Mouse (Mus musculus): Measurements from ENCODE around the gene Zfp518a. TPM values are rescaled to one million over a fixed set of nuclear protein-coding genes. Genes with fewer than 3 reads are reported as not detected.
A peak's percentile ranks its signal among the peaks of the same experiment; 100 is the strongest.

Zfp518a gene
- 10 to 100 TPM in 1 of 2 experiments, 1 to 10 TPM in 1; 8.2 to 10.9 TPM for total RNA-seq (2021)
- long read RNA-seq, experiment 1, result 0 reads
- long read RNA-seq, experiment 2, partial matches to known transcripts, result 0 of 3 reads
- long read RNA-seq, experiment 2, other reads (novel, unspliced or antisense), result 3 of 3 reads

DNA sequence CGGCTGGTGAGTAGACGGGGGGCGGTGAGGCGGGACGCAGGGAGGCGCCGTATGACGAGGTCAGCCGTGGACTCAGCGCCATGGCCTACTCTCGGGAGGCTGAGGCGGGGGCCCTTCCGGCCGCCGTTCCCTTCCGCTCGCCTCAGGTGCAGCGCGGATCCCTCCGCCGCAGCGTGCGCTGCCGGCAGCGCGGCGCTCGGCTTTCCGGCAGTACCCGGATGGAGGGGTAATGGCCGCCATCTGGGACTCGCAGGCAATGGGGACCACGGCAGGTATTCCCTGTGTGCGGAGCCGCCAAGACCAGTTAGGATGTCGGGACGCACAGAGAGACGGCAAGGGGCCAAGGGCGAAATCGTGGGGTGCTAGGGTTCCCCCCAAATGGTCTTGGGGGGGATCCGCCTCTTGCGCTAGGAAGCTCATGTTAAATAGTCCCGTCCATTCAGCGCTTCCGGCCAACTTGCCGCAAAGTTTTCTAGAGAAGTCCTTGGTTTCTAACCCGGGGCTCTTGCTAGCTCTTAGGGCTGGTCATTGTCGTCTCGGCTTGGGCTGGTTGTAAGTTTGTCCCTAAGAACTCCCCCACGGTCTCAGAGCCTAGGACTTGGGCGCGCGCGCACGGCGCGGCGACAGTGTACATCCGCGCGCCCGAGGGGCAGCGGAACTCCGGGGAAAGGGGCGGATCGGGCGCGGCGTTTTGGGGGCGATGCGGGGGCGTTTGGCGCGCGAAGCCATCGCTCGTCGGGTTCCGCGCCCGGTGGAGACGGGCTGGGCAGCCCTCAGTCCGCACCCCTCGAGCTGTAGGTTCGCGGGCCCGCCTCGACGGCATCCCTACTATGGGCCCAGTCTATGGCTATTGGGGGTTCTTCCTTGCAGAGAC is at the start of gene Zfp518a:
TSS of gene Zfp518a (plus strand) at position 187 of the 874 bp plus-strand sequence.
- peak; percentile 82 to 88 for DNase-seq (ENCODE audit: low spot score in 2 of 2)

GRCm38 (mm10) chr19:40844731-40845130 is 49.8 kb upstream of the Zfp518a start:
- peak in 1 of 2 experiments; percentile 26 for DNase-seq (ENCODE audit: low spot score in 2 of 2)

DNA sequence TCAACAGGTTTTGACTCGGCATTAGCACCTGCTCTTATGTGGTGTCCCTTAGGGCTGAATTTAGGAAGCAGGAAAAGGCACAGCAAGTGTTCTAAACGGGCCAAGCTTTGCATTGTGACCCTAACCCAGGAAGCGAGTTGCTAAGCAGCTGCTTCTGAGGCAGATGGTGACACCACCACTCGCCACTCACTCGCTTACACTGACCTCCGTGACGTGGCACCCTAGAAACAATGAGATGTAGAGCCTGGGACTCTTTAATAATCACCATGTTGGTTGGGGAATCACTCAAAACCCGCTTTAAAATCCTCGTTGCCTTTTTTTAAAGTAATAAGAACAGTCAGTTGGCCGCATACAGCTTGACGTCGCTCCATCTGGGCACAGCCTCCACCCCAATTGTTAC is 45.1 kb upstream of the Zfp518a start:
- no peak for DNase-seq (ENCODE audit: low spot score in 2 of 2)

GRCm38 (mm10) chr19:40859555-40859954 is 35.0 kb upstream of the Zfp518a start:
- no peak for DNase-seq (ENCODE audit: low spot score in 2 of 2)

DNA sequence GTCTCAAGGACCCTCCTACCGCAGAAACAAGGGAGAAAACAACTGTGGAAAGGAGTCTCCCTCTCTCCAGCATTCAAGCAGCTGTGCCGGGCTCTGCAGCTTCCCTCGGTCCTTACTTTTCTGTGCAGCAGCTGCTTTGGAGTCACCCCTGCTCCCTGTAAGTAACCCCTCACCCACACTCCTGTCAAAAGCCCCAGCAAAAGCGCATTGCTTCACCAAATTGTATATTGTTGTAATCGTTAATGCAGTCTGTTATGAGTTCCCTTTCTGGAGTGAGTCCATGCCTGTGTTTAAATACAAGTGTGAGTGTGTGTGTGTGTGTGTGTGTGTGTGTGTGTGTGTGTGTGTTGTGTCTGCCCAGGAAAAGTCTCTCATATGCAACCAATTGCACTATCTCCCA is 26.2 kb upstream of the Zfp518a start:
- DNase-seq (ENCODE audit: low spot score in 2 of 2), result no peak

GRCm38 (mm10) chr19:40869425-40870105 is 24.9 kb upstream of the Zfp518a start:
- DNase-seq (ENCODE audit: low spot score in 2 of 2), result no peak

- DNase-seq (ENCODE audit: low spot score in 2 of 2), result peak; percentile 70 to 77
Observed at GRCm38 (mm10) chr19:40872955-40873665, 21.4 kb upstream of the Zfp518a start.

GRCm38 (mm10) chr19:40881700-40882099 is 12.8 kb upstream of the Zfp518a start:
- no peak for DNase-seq (ENCODE audit: low spot score in 2 of 2)

DNA sequence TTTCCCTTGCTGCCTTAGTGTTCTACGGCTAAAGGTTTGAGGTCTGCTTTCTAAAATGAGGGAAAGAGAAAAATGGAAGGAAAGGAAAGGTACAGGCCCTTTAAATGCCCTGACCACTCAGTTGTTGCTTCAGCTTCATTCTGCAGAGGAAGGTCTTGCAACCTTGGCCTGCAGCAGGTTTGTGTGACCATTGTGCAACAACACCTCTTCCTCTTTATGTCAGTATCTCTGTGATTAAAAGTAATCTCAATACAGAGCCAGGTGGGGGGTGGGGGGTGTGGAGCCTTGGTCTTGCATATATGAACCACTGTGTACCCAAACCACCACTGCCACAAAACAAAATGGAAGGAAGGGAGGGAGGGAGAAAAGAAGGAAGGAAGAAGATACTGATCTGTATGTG is 5.6 kb upstream of the Zfp518a start:
- no peak for DNase-seq (ENCODE audit: low spot score in 2 of 2)

DNA sequence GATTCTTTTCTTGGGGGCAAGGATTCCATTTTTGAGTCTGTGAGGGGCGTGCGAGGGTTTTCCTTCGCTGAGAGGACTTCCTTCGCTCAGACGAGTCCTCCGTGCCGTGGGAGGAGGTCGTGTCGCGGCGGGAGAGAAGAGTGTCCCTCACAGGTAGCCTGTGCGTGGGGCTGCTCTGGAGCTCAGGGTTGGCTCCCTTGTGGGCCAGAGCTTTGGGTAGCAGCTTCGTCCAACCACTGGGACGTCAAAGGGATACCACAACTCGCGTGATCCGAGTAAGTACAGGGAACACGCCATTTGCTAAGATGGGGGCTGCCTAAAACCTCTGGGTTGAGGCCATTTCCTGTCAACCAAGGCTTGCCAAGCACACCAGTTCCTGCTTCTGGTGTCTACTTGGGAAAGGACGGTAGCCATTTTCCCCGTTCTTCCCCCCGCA is 416 bp upstream of the Zfp518a start:
- DNase-seq (ENCODE audit: low spot score in 2 of 2), result no peak

DNA sequence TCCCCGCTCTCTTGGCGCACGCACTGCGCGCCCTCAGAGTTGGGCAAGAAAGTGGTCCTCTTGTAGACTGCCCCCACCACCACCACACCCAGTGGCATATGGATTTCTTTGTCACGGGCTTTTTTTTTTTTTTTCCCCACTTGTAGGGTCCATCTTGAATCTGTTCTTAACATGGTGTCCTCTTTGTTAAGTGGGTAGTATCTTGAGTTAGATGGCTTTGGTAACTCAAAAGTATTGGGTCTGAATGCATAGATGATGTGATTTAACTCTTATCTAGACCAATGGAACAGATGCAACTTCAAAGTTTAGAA is 843 bp downstream of the Zfp518a start:
- no peak for DNase-seq (ENCODE audit: low spot score in 2 of 2)

GRCm38 (mm10) chr19:40931581-40932369 is 37.3 kb downstream of the Zfp518a start:
- DNase-seq (ENCODE audit: low spot score in 2 of 2), result no peak

DNA sequence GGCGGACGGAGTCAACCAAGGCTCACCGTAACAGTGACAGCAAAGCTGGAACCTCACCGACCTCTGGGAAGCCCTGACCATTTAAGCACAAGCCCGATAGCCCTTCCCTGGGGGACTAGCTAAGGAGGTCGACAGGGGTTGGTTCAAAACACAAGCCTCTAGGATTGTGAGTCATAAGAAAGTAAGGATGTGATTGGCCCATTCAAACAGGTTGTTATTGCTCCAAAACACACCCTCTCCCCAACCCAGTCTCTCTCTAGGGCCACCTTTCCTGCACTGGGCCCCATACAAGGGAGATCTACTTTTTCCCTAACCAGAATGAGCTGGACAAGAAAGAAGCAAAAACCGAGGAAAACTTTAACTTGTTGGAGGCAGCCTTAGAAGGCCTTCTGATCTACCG is 40.9 kb downstream of the Zfp518a start:
- DNase-seq (ENCODE audit: low spot score in 2 of 2), result no peak

- no peak for DNase-seq (ENCODE audit: low spot score in 2 of 2)
Observed at GRCm38 (mm10) chr19:40936038-40936437, 41.5 kb downstream of the Zfp518a start.

- DNase-seq (ENCODE audit: low spot score in 2 of 2), result no peak
Observed at GRCm38 (mm10) chr19:40943552-40943951, 49.0 kb downstream of the Zfp518a start.

- DNase-seq (ENCODE audit: low spot score in 2 of 2), result no peak
Observed at GRCm38 (mm10) chr19:40946937-40947577, 52.6 kb downstream of the Zfp518a start.

DNA sequence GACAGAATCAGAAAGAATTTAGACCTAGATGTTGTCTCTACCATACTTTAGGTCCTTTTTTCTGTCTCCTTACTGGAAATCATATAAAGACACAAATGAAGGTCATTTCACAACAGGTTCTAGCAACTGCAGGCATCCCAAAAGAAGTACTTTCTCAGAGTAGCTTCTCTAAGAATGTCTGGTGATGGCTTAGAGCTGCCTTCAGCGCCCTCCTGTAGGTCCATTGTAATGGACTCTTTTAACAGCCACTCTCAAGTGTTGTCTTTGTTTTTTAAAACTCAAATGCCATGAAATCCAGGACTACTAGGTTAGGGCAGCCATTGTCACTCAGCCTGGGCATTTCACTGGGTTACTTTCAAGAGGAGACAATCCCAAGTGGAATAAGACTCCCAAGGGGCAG is 64.5 kb downstream of the Zfp518a start:
- DNase-seq (ENCODE audit: low spot score in 2 of 2), result no peak

DNA sequence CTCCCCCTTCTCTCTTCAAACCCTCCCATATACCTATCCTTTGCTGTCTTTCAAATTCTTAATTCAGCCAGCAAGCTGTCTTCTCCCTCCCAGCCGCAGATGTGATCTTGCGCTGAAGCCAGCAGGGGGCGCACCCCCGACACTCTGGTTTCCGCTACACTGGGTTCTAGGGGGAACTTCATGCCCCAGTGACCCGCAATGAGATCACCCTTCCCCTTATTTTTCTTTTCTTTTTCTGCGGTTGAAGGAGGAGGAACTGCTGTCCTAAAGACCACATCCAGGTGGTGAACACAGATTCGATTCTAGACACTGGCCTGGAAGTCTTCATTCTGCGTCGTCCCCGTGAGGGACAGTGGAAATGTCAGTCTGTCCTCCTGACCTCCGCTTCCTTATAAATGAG is 68.5 kb downstream of the Zfp518a start:
- peak; percentile 38 to 69 for DNase-seq (ENCODE audit: low spot score in 2 of 2)

- no peak for DNase-seq (ENCODE audit: low spot score in 2 of 2)
Observed at GRCm38 (mm10) chr19:40964367-40964891, 69.9 kb downstream of the Zfp518a start.
